Mouse (Mus musculus) midbrain, postnatal 0 days (tissue): ENCODE data around the gene Ldhc. TPM values are rescaled to one million over a fixed set of nuclear protein-coding genes. Genes with fewer than 3 reads are reported as not detected.

ENCODE experiments used
- ATAC-seq: fragments of 200-750 bp; cut with Nextera tagmentation; 2 replicates; pipeline ENCODE4 v1.8.0; 2017; ENCODE audit warnings: moderate number of reproducible peaks, mild to moderate bottlenecking, moderate TSS enrichment, moderate library complexity; ENCODE audit not compliant: low FRiP score
- DNase-seq: peaks from one replicate; pipeline ENCODE4 v3.0.0-alpha.2; 2015; ENCODE audit warnings: low spot score
- H3K27ac ChIP-seq: fragments of 300-500 bp; sonication (generic); 2 replicates; pipeline ENCODE4 v1.5.1; 2014; ENCODE audit warnings: low read depth, mild to moderate bottlenecking, low read length, mixed read lengths
- H3K27me3 ChIP-seq: fragments of 300-500 bp; sonication (generic); 2 replicates; pipeline ENCODE4 v1.6.1; 2014; ENCODE audit warnings: low read length, control low read depth, mixed read lengths; ENCODE audit not compliant: insufficient read depth
- H3K36me3 ChIP-seq: fragments of 300-500 bp; sonication (generic); 2 replicates; pipeline ENCODE4 v1.6.1; 2014; ENCODE audit warnings: low read length, control low read depth, mixed read lengths; ENCODE audit not compliant: insufficient read depth
- H3K4me1 ChIP-seq: fragments of 300-500 bp; sonication (generic); 2 replicates; pipeline ENCODE4 v1.6.1; 2014; ENCODE audit warnings: mild to moderate bottlenecking, control low read depth, antibody characterized with exemption, low read length, mixed read lengths; ENCODE audit not compliant: insufficient read depth
- H3K4me2 ChIP-seq: fragments of 300-500 bp; sonication (generic); 2 replicates; pipeline ENCODE4 v1.6.1; 2014; ENCODE audit warnings: low read depth, mild to moderate bottlenecking, low read length, mixed read lengths; ENCODE audit not compliant: poor library complexity, severe bottlenecking
- H3K4me3 ChIP-seq: fragments of 300-500 bp; sonication (generic); 2 replicates; pipeline ENCODE4 v1.5.1; 2014; ENCODE audit warnings: low read depth, mild to moderate bottlenecking, low read length, moderate library complexity
- H3K9ac ChIP-seq: fragments of 300-500 bp; sonication (generic); replicated peaks from 2 replicates; pipeline ENCODE4 v1.6.1; 2014; ENCODE audit warnings: mild to moderate bottlenecking, low read length, moderate library complexity, mixed read lengths; ENCODE audit not compliant: poor library complexity, severe bottlenecking
- H3K9me3 ChIP-seq: fragments of 300-500 bp; sonication (generic); 2 replicates; pipeline ENCODE4 v1.6.1; 2016; ENCODE audit warnings: low read length, control low read depth
- CTCF ChIP-seq: IDR thresholded peaks from 2 replicates; pipeline ENCODE4 v1.5.1; 2016; ENCODE audit warnings: antibody characterized with exemption, mild to moderate bottlenecking
- WGBS: fragments of 180-500 bp; shearing (Covaris S2); extraction: QIAGEN DNeasy Blood & Tissue Kit; methylation state at CpG from one replicate; pipeline ENCODE4 v1.1.7; 2014; 5-methylcytosine and 5-hydroxymethylcytosine counted together
- polyA plus RNA-seq: library from polyadenylated mRNA; unstranded; fragments of >200 nt; fragmentation: Nextera tagmentation; extraction: Ambion mirVana; gene quantifications from 2 replicates; pipeline ENCODE4 v1.2.1, GENCODE M21; 2015
- total RNA-seq: library from RNA; depleted of rRNA; stranded (reverse); fragments of >200 nt; gene quantifications from 2 replicates; pipeline ENCODE4 v1.2.3, GENCODE M21; 2014

Gene Ldhc
- total and polyA plus RNA-seq, 2 experiments from 2014 or later, result 0.22 TPM; not detected in 1

DNA sequence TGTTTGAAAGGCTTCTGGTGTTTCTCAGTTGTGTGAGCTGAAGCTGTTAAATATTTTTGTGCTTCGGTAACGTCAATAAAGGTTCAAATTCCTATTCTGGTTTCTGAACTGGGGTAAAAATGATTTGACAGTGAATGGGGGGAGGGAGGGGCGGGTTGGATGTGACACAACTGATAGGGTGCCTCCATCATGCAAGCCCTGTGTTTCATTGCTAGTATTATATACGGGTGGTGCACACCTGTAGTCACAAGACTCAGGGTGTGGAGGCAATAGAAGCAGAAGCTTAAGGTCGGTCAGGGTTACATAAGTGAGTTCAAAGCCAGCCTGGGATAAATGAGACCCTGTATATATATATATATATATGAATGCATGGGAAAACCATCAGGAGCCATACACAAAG is 21.1 kb upstream of the Ldhc start:
- Histone ChIP-seq H3K4me3 (no peak overlapping the region), H3K9ac (no peak overlapping the region), H3K4me1 (peaks cover 13% of the 10 kb centered on the region), H3K36me3 (no peaks in the 10 kb centered on the region), H3K27me3 (no peaks in the 10 kb centered on the region), H3K4me2 (no peak overlapping the region), H3K27ac (no peak overlapping the region), H3K9me3 (no peaks in the 10 kb centered on the region)
- no peak for ATAC-seq
- WGBS, result 83% methylated on average over 5 of the region's 5 CpGs
- no peak for DNase-seq
- TF ChIP-seq CTCF, result no peak

DNA sequence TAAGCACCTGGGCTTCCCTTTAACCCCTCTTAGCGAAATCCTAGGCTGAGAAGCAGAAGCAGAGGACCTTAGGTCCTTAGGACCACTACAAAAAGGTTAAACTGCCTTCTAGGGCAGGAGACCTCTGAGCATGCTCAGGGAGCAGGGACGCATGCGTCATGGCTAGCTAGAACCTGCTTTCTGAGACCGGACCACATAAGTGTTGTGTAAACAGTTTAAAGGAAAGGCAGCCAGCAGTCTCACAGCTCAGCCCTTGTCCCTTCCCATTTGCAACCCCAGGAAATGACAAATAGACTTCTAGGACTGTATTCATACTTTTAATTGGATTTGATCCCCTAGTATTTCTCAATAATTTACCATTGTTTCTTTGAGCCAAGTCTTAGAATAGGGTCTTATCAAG is 20.7 kb upstream of the Ldhc start:
- peaks cover 18% of the 10 kb centered on the region for H3K4me1 ChIP-seq
- H3K4me2 ChIP-seq, result no peak overlapping the region
- ATAC-seq, result no peak
- no peak overlapping the region for H3K27ac ChIP-seq
- H3K9ac ChIP-seq, result no peak overlapping the region
- H3K4me3 ChIP-seq, result no peak overlapping the region
- DNase-seq, result no peak
- WGBS, result 51% methylated on average over 4 of the region's 4 CpGs
- no peaks in the 10 kb centered on the region for H3K27me3 ChIP-seq
- TF ChIP-seq CTCF, result no peak
- no peaks in the 10 kb centered on the region for H3K36me3 ChIP-seq
- no peaks in the 10 kb centered on the region for H3K9me3 ChIP-seq

DNA sequence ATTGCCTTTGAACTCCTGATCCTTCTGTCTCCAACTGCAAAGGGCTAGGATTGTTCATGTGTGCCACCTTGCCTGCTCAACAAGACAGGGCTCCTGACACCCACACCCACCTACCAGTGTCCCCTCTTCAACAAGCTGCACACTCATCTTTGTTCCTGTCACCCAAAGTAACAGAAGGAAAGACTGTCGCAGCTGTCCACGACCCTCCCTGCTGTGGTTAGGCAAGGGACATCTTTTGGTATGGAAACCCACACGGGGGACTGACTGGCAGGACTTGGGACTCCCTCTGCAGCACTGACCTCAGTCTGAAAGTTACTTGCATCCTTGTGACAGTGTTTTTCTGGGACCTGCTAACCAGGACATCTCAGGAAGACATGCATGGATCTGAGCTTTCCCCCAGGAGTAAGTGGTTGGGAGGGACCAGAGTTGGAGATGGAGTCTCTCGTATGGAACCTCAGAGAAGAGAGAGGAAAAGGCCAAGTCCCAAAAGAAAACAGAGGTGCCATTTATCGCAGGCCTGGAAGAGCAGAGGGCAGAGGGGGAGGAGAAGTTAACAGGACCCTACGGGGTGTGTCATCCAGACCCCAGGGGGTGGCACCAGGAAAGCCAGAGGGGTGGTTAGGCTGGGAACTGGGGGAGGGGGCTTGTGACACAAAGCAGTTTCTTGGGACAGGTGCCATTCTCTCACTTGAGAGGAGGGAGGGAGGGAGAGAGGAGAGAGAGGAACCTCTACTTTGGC is 20.0 kb upstream of the Ldhc start, which contains the start of gene Ldha:
Gene Ldha (plus strand): TSS at position 689 of the 739 bp plus-strand sequence.
- DNase-seq (no peak), ATAC-seq (no peak)
- H3K36me3 ChIP-seq, result no peaks in the 10 kb centered on the region
- H3K4me2 ChIP-seq, result no peak within 1 kb of the TSS
- 35% methylated on average over 6 of the region's 6 CpGs for WGBS
- no peaks in the 10 kb centered on the region for H3K27me3 ChIP-seq
- no peak within 1 kb of the TSS for H3K27ac ChIP-seq
- H3K9ac ChIP-seq, result no peak within 1 kb of the TSS
- no peaks in the 10 kb centered on the region for H3K9me3 ChIP-seq
- peaks cover 18% of the 10 kb centered on the region for H3K4me1 ChIP-seq
- no peak within 1 kb of the TSS for H3K4me3 ChIP-seq
- TF ChIP-seq CTCF, result no peak

DNA sequence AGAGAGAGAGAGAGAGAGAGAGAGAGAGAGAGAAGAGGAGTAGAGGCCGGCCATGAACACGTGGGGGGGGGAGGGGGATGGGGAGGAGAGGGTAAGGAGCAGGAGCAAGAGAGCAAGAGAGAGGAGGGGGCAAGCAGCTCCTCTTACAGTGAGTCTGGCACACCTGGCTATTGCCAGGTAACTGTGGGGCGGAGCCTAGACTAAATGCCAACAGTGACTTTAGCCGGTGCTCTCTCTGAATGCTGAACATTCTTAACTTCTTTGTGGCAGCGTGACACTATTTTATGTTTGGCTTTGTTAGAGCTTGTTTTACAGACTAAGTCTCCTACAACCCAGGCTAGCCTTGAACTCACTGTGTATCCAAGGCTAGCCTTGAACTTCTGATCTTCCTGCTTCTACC is 18.7 kb upstream of the Ldhc start:
- ATAC-seq, result no peak
- no peak overlapping the region for H3K4me3 ChIP-seq
- peaks cover 18% of the 10 kb centered on the region for H3K4me1 ChIP-seq
- no peaks in the 10 kb centered on the region for H3K36me3 ChIP-seq
- WGBS, result 36% methylated on average over 5 of the region's 5 CpGs
- H3K9me3 ChIP-seq, result no peaks in the 10 kb centered on the region
- no peak overlapping the region for H3K4me2 ChIP-seq
- no peak overlapping the region for H3K9ac ChIP-seq
- no peak for DNase-seq
- no peaks in the 10 kb centered on the region for H3K27me3 ChIP-seq
- no peak for TF ChIP-seq CTCF
- no peak overlapping the region for H3K27ac ChIP-seq

DNA sequence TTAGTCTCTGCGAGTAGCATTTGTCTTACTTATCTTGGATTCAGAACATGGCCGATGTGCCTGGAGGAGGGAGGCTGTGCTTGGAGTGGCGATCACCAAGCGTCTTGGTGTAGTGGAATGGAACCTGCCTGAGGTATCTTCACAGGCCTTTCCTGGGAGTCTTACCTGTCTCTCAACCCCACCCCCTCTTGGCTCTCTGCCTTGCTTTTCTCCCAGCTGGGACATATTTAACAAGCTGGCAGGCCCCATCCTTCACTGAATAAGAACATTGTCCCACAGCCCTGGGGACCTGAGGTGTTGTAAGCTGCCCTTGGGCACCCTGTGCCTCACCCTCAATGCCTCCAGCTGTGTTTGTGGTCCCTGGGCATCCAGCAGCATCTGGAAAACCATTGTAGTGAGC is 17.4 kb upstream of the Ldhc start:
- H3K27me3 ChIP-seq, result no peaks in the 10 kb centered on the region
- ATAC-seq (no peak), DNase-seq (no peak)
- H3K4me1 ChIP-seq, result peaks cover 15% of the 10 kb centered on the region
- H3K9me3 ChIP-seq, result no peaks in the 10 kb centered on the region
- TF ChIP-seq CTCF, result no peak
- no peak overlapping the region for H3K9ac ChIP-seq
- no peak overlapping the region for H3K4me3 ChIP-seq
- WGBS, result 90% methylated on average over 4 of the region's 4 CpGs
- H3K36me3 ChIP-seq, result peaks cover 2% of the 10 kb centered on the region; the same call in 1 of the 2 replicates
- H3K27ac ChIP-seq, result no peak overlapping the region
- H3K4me2 ChIP-seq, result no peak overlapping the region

DNA sequence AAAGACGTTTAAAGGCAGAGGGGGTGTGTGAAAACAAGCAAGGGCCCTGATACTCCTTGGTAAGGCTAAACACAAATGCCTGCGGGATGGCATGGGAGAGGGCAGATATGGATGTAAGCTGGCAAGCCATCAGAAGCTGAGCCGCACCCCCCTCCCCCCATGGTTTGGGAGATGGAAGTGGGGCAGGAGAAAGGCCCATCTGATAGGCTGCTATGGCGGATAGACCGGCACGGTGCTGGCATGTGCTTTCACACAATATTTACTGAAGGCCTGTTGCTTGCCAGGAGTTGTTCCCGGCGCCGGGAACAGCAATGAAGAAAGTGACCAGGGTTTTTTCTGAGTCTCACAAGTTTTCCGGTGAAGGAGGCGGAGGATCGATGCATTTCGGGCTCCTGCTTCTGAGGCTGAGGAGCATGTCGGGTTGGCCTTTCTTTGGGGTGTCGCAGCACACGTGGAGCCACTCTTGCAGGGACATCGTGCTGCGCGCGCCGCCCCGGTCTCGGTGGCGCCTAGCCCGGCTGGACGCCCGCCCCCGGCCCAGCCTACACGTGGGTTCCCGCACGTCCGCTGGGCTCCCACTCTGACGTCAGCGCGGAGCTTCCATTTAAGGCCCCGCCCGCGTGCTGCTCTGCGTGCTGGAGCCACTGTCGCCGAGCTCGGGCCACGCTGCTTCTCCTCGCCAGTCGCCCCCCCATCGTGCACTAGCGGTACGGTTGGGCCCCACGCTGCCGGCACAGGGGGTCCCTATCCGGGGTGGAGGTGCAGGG is 15.6 kb upstream of the Ldhc start:
- Histone ChIP-seq H3K4me1 (peaks cover 6% of the 10 kb centered on the region), H3K4me2 (peak overlapping the region; percentile 90), H3K9me3 (no peaks in the 10 kb centered on the region), H3K36me3 (peaks cover 16% of the 10 kb centered on the region), H3K9ac (peak overlapping the region; percentile 84), H3K27ac (peak overlapping the region; percentile 77), H3K27me3 (no peaks in the 10 kb centered on the region), H3K4me3 (peak overlapping the region; percentile 73)
- under 1% methylated on average over 39 of the region's 51 CpGs for WGBS
- peak; percentile 90 for ATAC-seq
- DNase-seq, result peak; percentile 95
- TF ChIP-seq CTCF, result no peak
